Mouse (Mus musculus) erythroblast, embryonic 14.5 days (primary cell): ENCODE measurements around the gene Cib4.

Experiments used
- GATA1 ChIP-seq: IDR thresholded peaks from 2 replicates; pipeline ENCODE4 v1.6.1; 2012; ENCODE audit warnings: low read length, inconsistent platforms, mixed read lengths
- TAL1 ChIP-seq: IDR thresholded peaks from 3 replicates; pipeline ENCODE4 v1.6.1; 2012; ENCODE audit warnings: low read length, inconsistent platforms, mixed read lengths

DNA sequence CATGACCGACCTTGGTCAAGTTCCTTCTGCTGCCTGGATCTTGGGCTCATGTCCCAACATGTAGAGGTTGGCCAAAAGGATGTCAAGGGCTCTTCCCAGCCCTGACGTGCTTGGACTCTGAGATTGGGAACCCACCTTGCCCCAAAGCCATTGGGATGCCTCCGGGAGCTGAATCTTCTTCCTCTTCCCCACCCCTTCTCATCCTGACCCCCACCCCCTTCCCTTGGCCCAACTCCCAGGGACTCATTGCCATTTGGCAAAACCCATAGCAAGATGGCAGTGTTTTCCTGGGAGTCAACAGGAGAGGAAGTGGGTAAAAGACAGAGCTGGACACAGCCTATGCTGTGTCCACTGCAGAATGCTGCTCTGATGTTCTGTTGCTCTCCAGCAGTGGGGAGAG, 43.9 kb upstream of the Cib4 start:
- TF ChIP-seq TAL1 (no peak), GATA1 (no peak)
